Mouse (Mus musculus): Measurements from ENCODE around the gene Slc22a7. TPM values are rescaled to one million over a fixed set of nuclear protein-coding genes. Genes with fewer than 3 reads are reported as not detected.
A peak's percentile ranks its signal among the peaks of the same experiment; 100 is the strongest.

The Slc22a7 gene
- not detected in 2 replicates for polyA plus RNA-seq (2012; rRNA removed)

DNA sequence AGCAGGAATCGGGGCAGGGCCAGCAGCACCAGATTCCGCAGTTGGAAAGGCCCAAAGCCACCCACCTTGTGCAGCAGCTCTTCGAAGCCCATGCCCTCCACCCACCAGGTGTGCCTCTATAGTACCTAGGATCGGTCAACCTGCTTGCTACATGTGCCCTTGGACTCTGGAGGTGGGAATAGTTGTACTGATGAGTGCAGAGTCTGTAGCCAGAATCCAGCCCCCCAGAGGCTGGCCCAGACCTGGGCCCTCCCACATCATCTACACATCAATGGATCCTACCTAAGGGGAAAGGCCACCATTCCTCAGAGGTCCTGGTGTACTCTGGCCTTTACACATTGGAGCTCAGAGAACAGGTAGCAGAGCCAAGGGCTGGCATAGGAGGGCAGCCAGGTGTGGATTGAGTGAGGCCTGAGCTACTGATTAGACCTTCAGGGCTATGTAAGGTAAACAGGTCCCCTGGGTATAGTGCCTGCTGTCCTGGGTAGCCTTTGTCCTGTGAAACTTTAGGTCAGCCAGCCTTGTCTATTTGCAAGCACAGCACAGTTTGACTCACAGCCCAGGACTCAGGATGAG lies at the start of gene Slc22a7:
Gene Slc22a7, minus strand, starts transcription at position 160 of the 576 bp plus-strand sequence.
- H3K27ac ChIP-seq (ENCODE audit: insufficient read depth, low read depth, low read length): no peak within 1 kb of the TSS
- TF ChIP-seq POLR2A (IDR thresholded peaks at IDR 0.05; ENCODE audit: low read depth, low read length) (no peak), CTCF (IDR thresholded peaks at IDR 0.05; ENCODE audit: extremely low read depth, insufficient read length, insufficient replicate concordance, low read depth, low read length) (no peak)
- WGBS: 81% methylated on average over 4 of the region's 4 CpGs
- peaks cover 2% of the 10 kb centered on the region; the same call in 1 of the 2 replicates for H3K4me1 ChIP-seq (ENCODE audit: control insufficient read depth, insufficient read depth, insufficient read length, low read length)
- peaks cover 15% of the 10 kb centered on the region for H3K27me3 ChIP-seq (ENCODE audit: control insufficient read depth, insufficient read depth, low read length)
- H3K36me3 ChIP-seq (ENCODE audit: control insufficient read depth, insufficient read depth, low read length): no peaks in the 10 kb centered on the region
- no peak within 1 kb of the TSS for H3K4me3 ChIP-seq (ENCODE audit: low read depth, low read length)

DNA sequence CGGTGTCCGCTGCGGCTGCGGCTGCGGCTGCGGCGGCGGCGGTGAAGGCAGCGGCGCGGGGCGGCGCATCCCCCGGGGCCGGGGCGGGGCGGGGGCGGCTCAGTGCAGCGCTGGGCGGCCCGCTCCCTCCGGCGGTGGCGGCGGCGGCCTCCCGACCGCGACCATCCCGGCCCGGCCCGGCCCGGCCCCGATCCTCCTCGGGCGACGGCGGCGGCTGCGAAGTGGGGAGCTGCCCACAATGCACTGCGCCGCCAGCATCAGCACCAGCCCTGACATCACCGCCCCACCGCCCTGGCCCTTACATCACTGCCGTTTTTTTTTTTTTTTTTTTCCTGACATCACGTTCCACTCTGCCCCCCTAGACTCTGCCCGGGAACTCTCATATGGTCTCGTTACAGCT lies 49.2 kb upstream of the Slc22a7 start, which contains the start of gene Ttbk1:
Gene Ttbk1, minus strand, starts transcription at position 245 of the 400 bp plus-strand sequence.
- peaks cover 6% of the 10 kb centered on the region; the same call in 1 of the 2 replicates for H3K4me1 ChIP-seq (ENCODE audit: control insufficient read depth, insufficient read depth, insufficient read length, low read length)
- no peak within 1 kb of the TSS for H3K27ac ChIP-seq (ENCODE audit: insufficient read depth, low read depth, low read length)
- no peak for TF ChIP-seq POLR2A (IDR thresholded peaks at IDR 0.05; ENCODE audit: low read depth, low read length)
- no peak for TF ChIP-seq CTCF (IDR thresholded peaks at IDR 0.05; ENCODE audit: extremely low read depth, insufficient read length, insufficient replicate concordance, low read depth, low read length)
- H3K36me3 ChIP-seq (ENCODE audit: control insufficient read depth, insufficient read depth, low read length): no peaks in the 10 kb centered on the region
- H3K4me3 ChIP-seq (ENCODE audit: low read depth, low read length): peak within 1 kb of the TSS; percentile 17; the same call in 1 of the 2 replicates
- WGBS: 2% methylated on average over 28 of the region's 49 CpGs
- peaks cover 30% of the 10 kb centered on the region for H3K27me3 ChIP-seq (ENCODE audit: control insufficient read depth, insufficient read depth, low read length)

DNA sequence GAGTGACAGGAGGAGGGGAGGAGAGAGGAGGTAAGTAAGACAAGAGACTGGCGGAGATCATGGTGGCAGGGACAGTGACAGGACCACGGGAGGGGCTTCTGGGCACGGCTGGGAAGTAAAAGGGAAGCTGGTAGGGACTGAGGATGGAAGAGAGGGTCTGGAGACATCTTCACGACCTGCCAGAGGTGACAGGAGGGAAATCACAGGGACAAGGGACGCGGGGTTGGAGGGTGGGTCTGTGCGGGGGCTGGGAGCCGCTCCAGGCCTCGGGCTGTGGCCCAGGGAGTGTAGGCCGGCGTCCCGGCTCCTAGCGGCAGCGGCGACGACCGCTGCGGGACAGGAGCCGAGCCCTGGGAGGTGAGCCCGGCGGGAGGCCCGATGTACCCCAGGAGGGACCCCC lies 48.7 kb upstream of the Slc22a7 start:
- H3K4me1 ChIP-seq (ENCODE audit: control insufficient read depth, insufficient read depth, insufficient read length, low read length): peaks cover 6% of the 10 kb centered on the region; the same call in 1 of the 2 replicates
- WGBS: 7% methylated on average over 22 of the region's 22 CpGs
- H3K36me3 ChIP-seq (ENCODE audit: control insufficient read depth, insufficient read depth, low read length): no peaks in the 10 kb centered on the region
- H3K4me3 ChIP-seq (ENCODE audit: low read depth, low read length): no peak overlapping the region
- H3K27ac ChIP-seq (ENCODE audit: insufficient read depth, low read depth, low read length): no peak overlapping the region
- TF ChIP-seq POLR2A (IDR thresholded peaks at IDR 0.05; ENCODE audit: low read depth, low read length): no peak
- TF ChIP-seq CTCF (IDR thresholded peaks at IDR 0.05; ENCODE audit: extremely low read depth, insufficient read length, insufficient replicate concordance, low read depth, low read length): no peak
- H3K27me3 ChIP-seq (ENCODE audit: control insufficient read depth, insufficient read depth, low read length): peaks cover 30% of the 10 kb centered on the region

DNA sequence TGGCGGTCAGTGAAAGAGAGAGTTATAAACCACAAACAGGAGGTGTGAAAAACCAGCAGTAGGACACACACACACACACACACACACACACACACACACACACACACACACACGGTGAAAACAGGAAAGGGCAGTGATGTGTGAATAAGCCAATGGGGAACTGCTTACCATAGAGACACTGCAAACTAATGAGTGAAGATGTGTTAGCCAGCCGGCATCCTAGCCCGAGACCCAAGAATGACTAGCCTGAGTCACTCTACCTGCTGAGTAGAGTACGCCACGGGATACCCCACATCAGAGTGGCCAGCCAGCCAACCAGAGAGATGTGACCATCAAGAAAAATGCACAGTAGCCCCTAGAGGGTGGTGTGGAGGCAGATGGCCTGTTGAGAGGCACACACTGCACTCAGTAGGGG lies 46.2 kb upstream of the Slc22a7 start:
- no peak overlapping the region for H3K27ac ChIP-seq (ENCODE audit: insufficient read depth, low read depth, low read length)
- H3K36me3 ChIP-seq (ENCODE audit: control insufficient read depth, insufficient read depth, low read length): no peaks in the 10 kb centered on the region
- peaks cover 6% of the 10 kb centered on the region; the same call in 1 of the 2 replicates for H3K4me1 ChIP-seq (ENCODE audit: control insufficient read depth, insufficient read depth, insufficient read length, low read length)
- no peak for TF ChIP-seq POLR2A (IDR thresholded peaks at IDR 0.05; ENCODE audit: low read depth, low read length)
- TF ChIP-seq CTCF (IDR thresholded peaks at IDR 0.05; ENCODE audit: extremely low read depth, insufficient read length, insufficient replicate concordance, low read depth, low read length): no peak
- 19% methylated on average over 6 of the region's 6 CpGs for WGBS
- H3K4me3 ChIP-seq (ENCODE audit: low read depth, low read length): no peak overlapping the region
- H3K27me3 ChIP-seq (ENCODE audit: control insufficient read depth, insufficient read depth, low read length): peaks cover 30% of the 10 kb centered on the region

DNA sequence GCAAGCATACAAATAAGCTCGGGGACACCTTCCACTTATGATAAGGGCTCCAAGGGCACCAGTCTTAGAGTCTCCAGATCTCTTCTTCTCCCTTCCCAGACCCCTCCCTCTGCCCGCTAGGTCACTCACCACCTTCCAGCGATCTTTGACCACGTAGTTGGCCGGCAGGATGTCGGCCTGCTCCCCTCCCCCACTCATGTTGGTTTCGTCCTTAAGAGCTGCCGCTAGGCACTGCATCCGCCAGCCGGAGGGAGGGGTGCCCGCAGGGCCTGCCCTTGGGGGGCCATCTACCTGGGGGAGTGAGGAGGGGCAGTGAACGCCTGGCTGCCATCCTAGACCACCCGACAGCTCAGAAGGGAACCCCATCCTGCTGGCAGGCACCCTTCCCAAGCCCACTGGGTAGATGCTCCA lies 45.8 kb upstream of the Slc22a7 start:
- Histone ChIP-seq H3K4me1 (ENCODE audit: control insufficient read depth, insufficient read depth, insufficient read length, low read length) (peaks cover 6% of the 10 kb centered on the region; the same call in 1 of the 2 replicates), H3K36me3 (ENCODE audit: control insufficient read depth, insufficient read depth, low read length) (no peaks in the 10 kb centered on the region), H3K27ac (ENCODE audit: insufficient read depth, low read depth, low read length) (no peak overlapping the region), H3K4me3 (ENCODE audit: low read depth, low read length) (peak overlapping the region; percentile 51), H3K27me3 (ENCODE audit: control insufficient read depth, insufficient read depth, low read length) (peaks cover 30% of the 10 kb centered on the region)
- TF ChIP-seq POLR2A (IDR thresholded peaks at IDR 0.05; ENCODE audit: low read depth, low read length) (no peak), CTCF (IDR thresholded peaks at IDR 0.05; ENCODE audit: extremely low read depth, insufficient read length, insufficient replicate concordance, low read depth, low read length) (no peak)
- 3% methylated on average over 13 of the region's 13 CpGs for WGBS

DNA sequence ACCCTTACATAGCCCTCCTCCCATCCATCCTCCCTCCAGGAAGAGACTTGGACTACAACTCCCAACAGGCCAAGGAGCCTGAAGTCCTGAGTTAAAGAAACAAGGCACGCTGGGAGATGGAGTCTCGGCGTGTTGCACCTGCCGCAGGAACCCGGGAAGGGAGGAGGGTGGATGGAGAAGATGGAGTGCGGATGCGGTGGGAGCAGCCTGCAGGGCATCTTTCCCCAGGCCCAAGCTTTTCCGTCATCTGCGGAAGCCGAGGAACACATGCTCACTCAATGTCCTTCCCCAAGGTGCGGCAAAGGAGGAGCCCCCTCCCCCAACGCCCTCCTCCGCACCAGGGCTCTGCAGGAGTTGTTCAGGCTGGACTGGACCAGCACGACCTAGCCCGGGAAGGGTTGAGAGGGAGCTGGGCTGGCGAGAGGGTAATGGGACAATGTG lies 45.3 kb upstream of the Slc22a7 start:
- no peak overlapping the region for H3K27ac ChIP-seq (ENCODE audit: insufficient read depth, low read depth, low read length)

DNA sequence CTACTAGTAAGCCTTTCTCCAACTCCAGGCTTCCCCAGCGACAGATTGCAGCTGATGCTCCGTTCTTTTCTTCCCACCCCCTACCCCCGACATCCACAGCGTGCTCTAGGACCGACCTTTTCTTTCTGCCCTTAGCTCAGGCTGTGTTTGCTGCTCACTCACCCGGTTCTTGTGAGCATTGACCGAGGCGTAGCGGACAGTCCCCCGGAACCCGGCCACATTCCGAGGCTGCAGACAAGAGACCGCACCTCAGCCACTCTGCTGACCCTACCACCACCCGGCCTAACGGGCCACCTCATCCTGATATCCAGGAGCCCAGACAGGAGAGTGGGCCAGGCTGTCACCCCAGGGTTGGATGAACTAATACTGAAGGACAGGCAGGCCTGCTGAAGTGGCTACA lies 39.0 kb upstream of the Slc22a7 start:
- Histone ChIP-seq H3K4me3 (ENCODE audit: low read depth, low read length) (no peak overlapping the region), H3K36me3 (ENCODE audit: control insufficient read depth, insufficient read depth, low read length) (no peaks in the 10 kb centered on the region), H3K27me3 (ENCODE audit: control insufficient read depth, insufficient read depth, low read length) (no peaks in the 10 kb centered on the region), H3K4me1 (ENCODE audit: control insufficient read depth, insufficient read depth, insufficient read length, low read length) (no peaks in the 10 kb centered on the region), H3K27ac (ENCODE audit: insufficient read depth, low read depth, low read length) (no peak overlapping the region)
- WGBS: 85% methylated on average over 15 of the region's 15 CpGs
- TF ChIP-seq CTCF (IDR thresholded peaks at IDR 0.05; ENCODE audit: extremely low read depth, insufficient read length, insufficient replicate concordance, low read depth, low read length) (no peak), POLR2A (IDR thresholded peaks at IDR 0.05; ENCODE audit: low read depth, low read length) (no peak)

More for the DNA sequence above, 45.3 kb upstream of the Slc22a7 start:
- peaks cover 6% of the 10 kb centered on the region; the same call in 1 of the 2 replicates for H3K4me1 ChIP-seq (ENCODE audit: control insufficient read depth, insufficient read depth, insufficient read length, low read length)
- 4% methylated on average over 16 of the region's 16 CpGs for WGBS
- no peaks in the 10 kb centered on the region for H3K36me3 ChIP-seq (ENCODE audit: control insufficient read depth, insufficient read depth, low read length)
- peaks cover 30% of the 10 kb centered on the region for H3K27me3 ChIP-seq (ENCODE audit: control insufficient read depth, insufficient read depth, low read length)
- TF ChIP-seq POLR2A (IDR thresholded peaks at IDR 0.05; ENCODE audit: low read depth, low read length) (no peak), CTCF (IDR thresholded peaks at IDR 0.05; ENCODE audit: extremely low read depth, insufficient read length, insufficient replicate concordance, low read depth, low read length) (0 out of 2 replicates have a peak, but pooled peaks have one; percentile 3)
- H3K4me3 ChIP-seq (ENCODE audit: low read depth, low read length): peak overlapping the region; percentile 51
